Mouse (Mus musculus) liver, embryonic 14.5 days (tissue): Measurements from ENCODE around the gene Ptprn. TPM values are rescaled to one million over a fixed set of nuclear protein-coding genes. Genes with fewer than 3 reads are reported as not detected.
A peak's percentile ranks its signal among the peaks of the same experiment; 100 is the strongest.

ENCODE experiments used
- ATAC-seq: fragments of 200-750 bp; cut with Nextera tagmentation; 2 replicates; pipeline ENCODE4 v1.8.0; 2017; ENCODE audit warnings: moderate number of reproducible peaks, mild to moderate bottlenecking, moderate library complexity; ENCODE audit not compliant: insufficient read depth
- DNase-seq, 3 experiments: peaks; one replicate each; pipeline ENCODE4 v3.0.0-alpha.2; 2012 to 2013; ENCODE audit warnings: low read depth in 3 of 3, low spot score in 3 of 3
- H3K27ac ChIP-seq: fragments of 300-500 bp; sonication (generic); 2 replicates; pipeline ENCODE4 v1.5.1; 2014; ENCODE audit warnings: moderate library complexity, mild to moderate bottlenecking, control low read depth, inconsistent platforms
- H3K27me3 ChIP-seq: fragments of 300-500 bp; sonication (generic); 2 replicates; pipeline ENCODE4 v1.6.1; 2014; ENCODE audit warnings: mild to moderate bottlenecking, low read length, moderate library complexity; ENCODE audit not compliant: control insufficient read depth, insufficient read depth
- H3K36me3 ChIP-seq: fragments of 300-500 bp; sonication (generic); replicated peaks from 2 replicates; pipeline ENCODE4 v1.6.1; 2014; ENCODE audit warnings: low read depth; ENCODE audit not compliant: control insufficient read depth, insufficient read depth
- H3K4me1 ChIP-seq, 2 experiments: fragments of 200-500 bp in 1 of 2; fragments of 300-500 bp in 1 of 2; sonication (generic) in 1 of 2; replicated peaks; 2 replicates each; pipeline ENCODE4 v1.6.1; 2012 to 2014; ENCODE audit warnings: antibody characterized with exemption in 1 of 2, inconsistent platforms in 1 of 2, low read length in 1 of 2; ENCODE audit not compliant: control insufficient read depth in 2 of 2, insufficient read depth in 2 of 2
- H3K4me2 ChIP-seq: fragments of 300-500 bp; sonication (generic); 2 replicates; pipeline ENCODE4 v1.6.1; 2014; ENCODE audit warnings: low read depth, mild to moderate bottlenecking, control low read depth, moderate library complexity
- H3K4me3 ChIP-seq, 2 experiments: fragments of 200-500 bp in 1 of 2; fragments of 300-500 bp in 1 of 2; sonication (generic) in 1 of 2; 2 replicates each; pipeline ENCODE4 v1.5.1; 2012 to 2014; ENCODE audit warnings: low read depth in 2 of 2, low read length in 2 of 2, mild to moderate bottlenecking in 2 of 2, control low read depth in 1 of 2, inconsistent platforms in 1 of 2, moderate library complexity in 1 of 2; ENCODE audit not compliant: insufficient read depth in 1 of 2
- H3K9ac ChIP-seq: fragments of 300-500 bp; sonication (generic); replicated peaks from 2 replicates; pipeline ENCODE4 v1.6.1; 2014; ENCODE audit warnings: mild to moderate bottlenecking, control low read depth, moderate library complexity
- H3K9me3 ChIP-seq: fragments of 300-500 bp; sonication (generic); 2 replicates; pipeline ENCODE4 v1.6.1; 2016; ENCODE audit warnings: low read length, mixed read lengths; ENCODE audit not compliant: control insufficient read depth
- CTCF ChIP-seq: IDR thresholded peaks from 2 replicates; pipeline ENCODE4 v1.5.1; 2016; ENCODE audit warnings: antibody characterized with exemption, low read depth, control low read depth
- EP300 ChIP-seq: IDR thresholded peaks from 2 replicates; pipeline ENCODE4 v1.6.1; 2016; ENCODE audit warnings: antibody characterized with exemption, low read depth
- WGBS: fragments of 180-500 bp; shearing (Covaris S2); extraction: QIAGEN DNeasy Blood & Tissue Kit; methylation state at CpG from one replicate; pipeline ENCODE4 v1.1.7; 2014; ENCODE audit not compliant: insufficient replicate concordance; 5-methylcytosine and 5-hydroxymethylcytosine counted together
- polyA plus RNA-seq, 2 experiments: library from polyadenylated mRNA; depleted of rRNA in 1 of 2; stranded (reverse) in 1 of 2; unstranded in 1 of 2; fragments of >200 nt; fragmentation: Nextera tagmentation in 1 of 2; extraction: Ambion mirVana in 1 of 2; gene quantifications; 2 replicates each; pipeline versions ENCODE4 v1.2.1 to v1.2.3; 2012 to 2014

Gene Ptprn
- polyA plus RNA-seq, 2 experiments: 0.17 to 0.26 TPM

DNA sequence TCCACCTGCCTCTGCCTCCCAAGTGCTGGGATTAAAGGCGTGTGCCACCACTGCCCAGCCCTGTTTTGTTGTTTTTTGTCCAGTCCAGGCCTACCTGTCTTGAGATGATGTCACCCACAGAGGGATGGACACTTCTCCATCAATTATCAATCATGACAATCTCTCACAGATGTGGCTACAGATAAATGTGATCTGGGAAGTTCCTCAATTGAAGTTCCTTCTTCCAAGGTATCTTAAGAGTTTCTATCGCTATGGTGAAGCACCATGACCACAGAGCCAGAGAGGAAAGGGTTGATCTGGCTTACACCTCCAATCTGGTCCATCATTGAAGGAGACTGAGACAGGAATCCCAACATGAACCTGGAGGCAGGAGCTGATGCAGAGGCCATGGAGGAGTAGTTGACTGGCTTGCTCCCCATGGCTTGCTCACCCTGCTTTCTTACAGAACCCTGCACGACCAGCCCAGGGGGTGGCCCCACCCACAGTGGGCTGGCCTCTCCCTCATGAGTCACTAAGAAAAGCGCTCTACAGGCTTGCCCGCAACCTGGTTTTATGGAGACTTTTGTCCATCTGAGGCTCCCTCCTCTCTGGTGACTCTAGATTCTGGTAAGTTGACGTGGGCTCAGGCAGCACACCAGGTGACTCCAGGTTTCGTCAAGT is 33.8 kb downstream of the Ptprn start:
- 54% methylated on average over 7 of the region's 7 CpGs for WGBS
- no peaks in the 10 kb centered on the region for H3K27me3 ChIP-seq
- DNase-seq: no peak
- H3K4me1 ChIP-seq: peaks cover 38 to 61% of the 10 kb centered on the region in 2 experiments
- no peak overlapping the region for H3K4me3 ChIP-seq
- ATAC-seq: peak; percentile 39; the same call in 1 of the 2 replicates
- peak overlapping the region; percentile 27; the same call in 1 of the 2 replicates for H3K4me2 ChIP-seq
- no peaks in the 10 kb centered on the region for H3K9me3 ChIP-seq
- H3K36me3 ChIP-seq: no peaks in the 10 kb centered on the region
- TF ChIP-seq EP300 (no peak), CTCF (no peak)
- H3K27ac ChIP-seq: no peak overlapping the region
- H3K9ac ChIP-seq: no peak overlapping the region

DNA sequence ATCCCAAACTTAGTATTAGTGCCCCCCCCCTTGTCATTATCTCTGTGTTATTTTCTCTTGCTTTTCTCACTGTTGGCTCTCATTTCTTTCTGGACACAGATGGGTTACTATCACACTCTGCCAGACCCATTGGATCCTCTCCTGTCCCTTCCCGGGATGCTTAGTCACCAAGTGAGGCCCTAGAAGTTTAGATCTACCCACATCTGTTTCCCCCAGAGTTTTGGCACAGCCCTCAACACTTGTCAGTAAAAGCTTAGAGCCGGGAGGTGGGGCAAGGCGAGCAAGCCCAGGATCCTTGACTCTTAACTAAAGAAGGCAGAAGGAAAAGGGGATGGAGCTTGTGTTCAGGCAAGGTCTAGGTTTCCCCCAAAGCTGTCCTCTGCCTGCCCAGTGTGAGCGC is 35.1 kb downstream of the Ptprn start:
- Histone ChIP-seq H3K9ac (no peak overlapping the region; the same call in 1 of the 2 replicates), H3K4me3 (no peak overlapping the region), H3K27me3 (no peaks in the 10 kb centered on the region), H3K9me3 (no peaks in the 10 kb centered on the region), H3K27ac (peak overlapping the region; percentile 81), H3K36me3 (no peaks in the 10 kb centered on the region), H3K4me1 (peaks cover 29 to 52% of the 10 kb centered on the region in 2 experiments), H3K4me2 (peak overlapping the region; percentile 47)
- peak; percentile 88 for ATAC-seq
- TF ChIP-seq EP300 (peak; percentile 65), CTCF (no peak)
- peak in 1 of 3 experiments; percentile 55 for DNase-seq
- 23% methylated on average over 4 of the region's 4 CpGs for WGBS

DNA sequence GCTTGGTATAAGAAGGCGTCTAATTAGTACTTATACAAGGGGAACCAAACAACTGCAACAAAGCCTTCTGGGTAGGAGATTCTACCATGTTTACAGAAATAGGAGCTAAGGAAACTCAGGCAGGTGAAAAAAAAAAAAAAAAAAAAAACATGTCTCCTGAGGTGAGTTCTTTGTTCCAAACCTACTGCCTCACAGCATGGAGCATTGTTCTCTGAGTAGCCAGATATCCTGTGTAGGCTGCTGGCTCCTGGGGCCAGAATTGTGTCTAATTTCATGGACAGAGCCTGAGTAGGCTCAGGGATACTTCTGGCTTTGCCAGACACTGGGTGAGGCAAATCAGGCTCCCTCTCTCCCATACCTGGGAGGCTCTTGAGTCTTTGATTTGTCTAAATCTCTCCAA is 36.6 kb downstream of the Ptprn start:
- Histone ChIP-seq H3K27ac (no peak overlapping the region), H3K9ac (no peak overlapping the region), H3K27me3 (no peaks in the 10 kb centered on the region), H3K4me2 (no peak overlapping the region), H3K4me1 (peaks cover 29 to 51% of the 10 kb centered on the region in 2 experiments), H3K9me3 (no peaks in the 10 kb centered on the region), H3K4me3 (no peak overlapping the region), H3K36me3 (no peaks in the 10 kb centered on the region)
- ATAC-seq (no peak), DNase-seq (no peak)
- WGBS: 85% methylated on average over 1 of the region's 1 CpGs
- TF ChIP-seq EP300 (no peak), CTCF (no peak)

DNA sequence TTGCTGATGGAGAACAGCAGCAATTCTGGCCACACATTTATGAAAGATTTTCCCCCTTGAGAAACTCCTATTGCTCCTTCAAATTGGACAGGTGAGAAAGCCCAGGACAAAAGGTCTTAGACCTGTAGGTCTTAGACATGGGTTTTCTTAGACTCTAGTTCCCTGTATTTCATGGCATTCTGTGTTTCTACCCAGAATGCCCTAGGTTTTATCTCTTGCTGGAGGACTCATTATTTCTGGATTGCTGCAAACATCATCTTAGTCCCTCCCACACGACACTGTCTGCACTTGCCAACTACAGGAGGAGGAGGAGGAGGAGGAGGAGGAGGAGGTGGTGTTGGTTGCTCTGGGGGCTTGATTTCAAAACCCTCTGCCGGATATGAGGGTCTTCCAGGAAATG is 38.2 kb downstream of the Ptprn start:
- TF ChIP-seq CTCF: no peak
- no peak for TF ChIP-seq EP300
- no peak overlapping the region for H3K9ac ChIP-seq

DNA sequence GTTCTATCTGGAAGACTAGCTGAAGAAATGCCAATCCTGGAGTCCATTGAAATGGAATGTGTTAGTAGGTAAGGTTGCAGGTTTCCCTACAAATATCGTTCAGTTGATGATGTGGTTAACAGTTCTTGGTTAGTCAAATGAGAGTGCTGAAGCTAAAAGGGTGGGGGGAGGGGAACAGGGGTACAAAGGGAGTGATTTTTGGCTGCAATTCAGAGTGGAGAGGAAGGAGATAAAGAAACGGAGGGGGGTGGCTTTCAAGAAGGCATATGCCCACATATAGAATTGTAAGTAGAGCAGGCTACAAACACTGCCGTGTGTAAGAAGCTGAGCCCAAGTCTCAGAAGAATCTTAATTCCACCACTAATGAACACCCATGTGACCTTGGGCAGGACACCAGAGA is 38.8 kb downstream of the Ptprn start:
- Histone ChIP-seq H3K27me3 (peaks cover 5% of the 10 kb centered on the region), H3K27ac (no peak overlapping the region), H3K9ac (no peak overlapping the region), H3K4me2 (no peak overlapping the region), H3K36me3 (no peaks in the 10 kb centered on the region), H3K9me3 (no peaks in the 10 kb centered on the region), H3K4me3 (no peak overlapping the region), H3K4me1 (peaks cover 17 to 36% of the 10 kb centered on the region in 2 experiments)
- DNase-seq: no peak
- 22% methylated on average over 3 of the region's 3 CpGs for WGBS
- TF ChIP-seq CTCF (no peak), EP300 (no peak)
- ATAC-seq: no peak

More for the DNA sequence above, 38.2 kb downstream of the Ptprn start:
- 42% methylated on average over 2 of the region's 2 CpGs for WGBS
- Histone ChIP-seq H3K27ac (no peak overlapping the region), H3K36me3 (no peaks in the 10 kb centered on the region), H3K4me2 (no peak overlapping the region), H3K4me3 (no peak overlapping the region), H3K9me3 (no peaks in the 10 kb centered on the region), H3K4me1 (peaks cover 21 to 42% of the 10 kb centered on the region in 2 experiments), H3K27me3 (no peaks in the 10 kb centered on the region)
- no peak for DNase-seq
- ATAC-seq: no peak
